Mouse (Mus musculus): ENCODE measurements around the gene Kif19a.

Kif19a gene

GRCm38 (mm10) chr11:114780076-114780475, 14.9 kb downstream of the Kif19a start:
- peak; percentile 22 for DNase-seq (ENCODE audit: extremely low spot score, low spot score)

GRCm38 (mm10) chr11:114785892-114786291, 20.7 kb downstream of the Kif19a start:
- DNase-seq (ENCODE audit: extremely low spot score, low spot score) = no peak

GRCm38 (mm10) chr11:114786326-114786725, 21.1 kb downstream of the Kif19a start:
- DNase-seq (ENCODE audit: extremely low spot score, low spot score) = peak; percentile 47

GRCm38 (mm10) chr11:114787611-114788010, 22.4 kb downstream of the Kif19a start:
- no peak for DNase-seq (ENCODE audit: extremely low spot score, low spot score)

- peak; percentile 92 for DNase-seq (ENCODE audit: extremely low spot score, low spot score)
These were observed 24.0 kb downstream of the Kif19a start for GRCm38 (mm10) chr11:114789061-114789714.

- DNase-seq (ENCODE audit: extremely low spot score, low spot score) = no peak
These were observed 24.5 kb downstream of the Kif19a start for GRCm38 (mm10) chr11:114789716-114790115.

GRCm38 (mm10) chr11:114790171-114790570, 25.0 kb downstream of the Kif19a start:
- DNase-seq (ENCODE audit: extremely low spot score, low spot score) = no peak

GRCm38 (mm10) chr11:114790841-114791240, 25.7 kb downstream of the Kif19a start:
- no peak for DNase-seq (ENCODE audit: extremely low spot score, low spot score)

GRCm38 (mm10) chr11:114791351-114791889, 26.2 kb downstream of the Kif19a start:
- peak; percentile 52 for DNase-seq (ENCODE audit: extremely low spot score, low spot score)

- DNase-seq (ENCODE audit: extremely low spot score, low spot score) = peak; percentile 52
These were observed 26.8 kb downstream of the Kif19a start for GRCm38 (mm10) chr11:114791891-114792411.

GRCm38 (mm10) chr11:114792931-114793494, 27.8 kb downstream of the Kif19a start:
- DNase-seq (ENCODE audit: extremely low spot score, low spot score) = no peak

GRCm38 (mm10) chr11:114793868-114794545, 28.8 kb downstream of the Kif19a start:
- no peak for DNase-seq (ENCODE audit: extremely low spot score, low spot score)

- no peak for DNase-seq (ENCODE audit: extremely low spot score, low spot score)
These were observed 29.5 kb downstream of the Kif19a start for GRCm38 (mm10) chr11:114794691-114795090.

GRCm38 (mm10) chr11:114795231-114795746, 30.1 kb downstream of the Kif19a start:
- DNase-seq (ENCODE audit: extremely low spot score, low spot score) = peak; percentile 85

- DNase-seq (ENCODE audit: extremely low spot score, low spot score) = peak; percentile 56
These were observed 30.7 kb downstream of the Kif19a start, which contains the start of gene Btbd17 for GRCm38 (mm10) chr11:114795848-114796322. TSS of gene Btbd17 (minus strand) at chr11:114795945.

GRCm38 (mm10) chr11:114797176-114797575, 32.0 kb downstream of the Kif19a start:
- DNase-seq (ENCODE audit: extremely low spot score, low spot score) = no peak

- no peak for DNase-seq (ENCODE audit: extremely low spot score, low spot score)
These were observed 32.8 kb downstream of the Kif19a start for GRCm38 (mm10) chr11:114797981-114798380.

GRCm38 (mm10) chr11:114798624-114799023, 33.4 kb downstream of the Kif19a start, which contains the start of gene Gpr142:
TSS of gene Gpr142 (plus strand) at chr11:114798924.
- DNase-seq (ENCODE audit: extremely low spot score, low spot score) = no peak

- no peak for DNase-seq (ENCODE audit: extremely low spot score, low spot score)
These were observed 36.7 kb downstream of the Kif19a start for GRCm38 (mm10) chr11:114801906-114802305.

- DNase-seq (ENCODE audit: extremely low spot score, low spot score) = no peak
These were observed 37.5 kb downstream of the Kif19a start for GRCm38 (mm10) chr11:114802540-114803267.

GRCm38 (mm10) chr11:114803990-114804389, 38.8 kb downstream of the Kif19a start:
- DNase-seq (ENCODE audit: extremely low spot score, low spot score) = no peak

All from neural tube, embryonic 10.5 days (tissue).